Mouse (Mus musculus): Measurements from ENCODE around the gene Cnot3. TPM values are rescaled to one million over a fixed set of nuclear protein-coding genes. Genes with fewer than 3 reads are reported as not detected.

The Cnot3 gene
- polyA plus RNA-seq, 1 experiment, result 87.1 TPM

DNA sequence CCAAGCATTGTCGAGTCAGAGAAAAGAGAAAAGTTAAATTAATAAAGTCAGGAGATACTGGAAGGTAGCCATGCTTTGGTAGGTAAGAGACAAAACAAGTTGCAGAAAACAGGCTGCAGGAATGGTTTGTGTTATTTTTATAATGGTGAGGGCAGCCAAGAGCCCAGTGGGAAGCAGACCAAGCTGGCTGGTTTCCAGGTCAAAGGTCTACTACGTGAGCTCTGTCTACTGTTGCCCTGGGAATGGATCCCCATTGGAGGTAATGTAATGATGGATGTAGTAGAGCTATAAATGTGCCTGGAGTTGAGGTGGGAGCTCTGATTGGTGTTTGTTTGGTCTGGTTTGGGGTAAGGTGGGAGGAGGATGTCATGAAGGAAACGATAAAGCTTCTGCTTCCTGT, 36.0 kb upstream of the Cnot3 start:
- H3K79me3 ChIP-seq (ENCODE audit: low read depth), result no peaks in the 10 kb centered on the region
- no peak overlapping the region for H3ac ChIP-seq (ENCODE audit: control insufficient read depth, insufficient read length, low read depth)
- H3K36me3 ChIP-seq (ENCODE audit: control insufficient read depth, insufficient read depth), result no peaks in the 10 kb centered on the region
- no peak overlapping the region for H3K4me3 ChIP-seq (ENCODE audit: insufficient read depth, poor library complexity, severe bottlenecking)
- H3K79me2 ChIP-seq (ENCODE audit: control insufficient read depth, insufficient read depth), result no peaks in the 10 kb centered on the region
- TF ChIP-seq MAX (IDR thresholded peaks at IDR 0.05) (no peak), CTCF (IDR thresholded peaks at IDR 0.05; ENCODE audit: control insufficient read depth, insufficient read depth, insufficient read length) (no peak), MYOG (IDR thresholded peaks at IDR 0.05; ENCODE audit: control insufficient read depth, extremely low read depth, insufficient read length) (no peak), CEBPB (IDR thresholded peaks at IDR 0.05; ENCODE audit: low read depth) (no peak), FOSL1 (IDR thresholded peaks at IDR 0.05; ENCODE audit: insufficient read depth, low read length, poor library complexity, severe bottlenecking) (no peak), MYOD1 (IDR thresholded peaks at IDR 0.05; ENCODE audit: control insufficient read depth, insufficient read length, low read depth) (no peak), USF1 (IDR thresholded peaks at IDR 0.05; ENCODE audit: low read depth) (no peak)
- H3K27me3 ChIP-seq (ENCODE audit: control insufficient read depth, insufficient read depth, insufficient read length), result peaks cover 7% of the 10 kb centered on the region

- Histone ChIP-seq H3K36me3 (ENCODE audit: control insufficient read depth, insufficient read depth) (no peaks in the 10 kb centered on the region), H3K79me2 (ENCODE audit: control insufficient read depth, insufficient read depth) (no peaks in the 10 kb centered on the region), H3K27me3 (ENCODE audit: control insufficient read depth, insufficient read depth, insufficient read length) (peaks cover 10% of the 10 kb centered on the region), H3K4me3 (ENCODE audit: insufficient read depth, poor library complexity, severe bottlenecking) (no peak overlapping the region), H3ac (ENCODE audit: control insufficient read depth, insufficient read length, low read depth) (no peak overlapping the region), H3K79me3 (ENCODE audit: low read depth) (no peaks in the 10 kb centered on the region)
- no peak for TF ChIP-seq USF1 (IDR thresholded peaks at IDR 0.05; ENCODE audit: low read depth)
- TF ChIP-seq MAX (IDR thresholded peaks at IDR 0.05), result no peak
- TF ChIP-seq FOSL1 (IDR thresholded peaks at IDR 0.05; ENCODE audit: insufficient read depth, low read length, poor library complexity, severe bottlenecking), result no peak
- TF ChIP-seq MYOG (IDR thresholded peaks at IDR 0.05; ENCODE audit: control insufficient read depth, extremely low read depth, insufficient read length), result no peak
- TF ChIP-seq MYOD1 (IDR thresholded peaks at IDR 0.05; ENCODE audit: control insufficient read depth, insufficient read length, low read depth), result no peak
Observed at GRCm38 (mm10) chr7:3610437-3610836, 34.6 kb upstream of the Cnot3 start.

DNA sequence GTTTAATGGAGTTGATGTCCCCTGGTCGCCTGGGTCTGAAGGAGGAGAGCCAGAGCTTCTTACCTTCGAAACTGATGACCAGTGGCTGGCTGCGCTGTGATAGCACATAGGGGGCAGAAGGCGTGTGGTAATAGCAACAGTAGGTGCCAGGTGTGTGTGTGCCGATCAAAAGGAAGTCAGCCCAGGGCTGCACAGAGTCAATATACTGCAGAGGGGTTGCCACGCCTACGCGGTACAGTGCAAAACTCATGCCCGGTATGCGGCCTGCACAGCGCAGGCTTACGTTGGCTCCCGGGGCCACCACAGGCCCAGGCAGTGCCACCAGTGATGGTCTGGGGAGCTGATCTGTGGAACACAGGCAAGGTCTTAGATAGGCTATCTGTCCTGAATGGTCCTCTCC, 34.1 kb upstream of the Cnot3 start:
- H3K36me3 ChIP-seq (ENCODE audit: control insufficient read depth, insufficient read depth), result no peaks in the 10 kb centered on the region
- TF ChIP-seq USF1 (IDR thresholded peaks at IDR 0.05; ENCODE audit: low read depth) (no peak), MYOG (IDR thresholded peaks at IDR 0.05; ENCODE audit: control insufficient read depth, extremely low read depth, insufficient read length) (no peak), MAX (IDR thresholded peaks at IDR 0.05) (no peak), CEBPB (IDR thresholded peaks at IDR 0.05; ENCODE audit: low read depth) (no peak), FOSL1 (IDR thresholded peaks at IDR 0.05; ENCODE audit: insufficient read depth, low read length, poor library complexity, severe bottlenecking) (no peak), MYOD1 (IDR thresholded peaks at IDR 0.05; ENCODE audit: control insufficient read depth, insufficient read length, low read depth) (no peak), CTCF (IDR thresholded peaks at IDR 0.05; ENCODE audit: control insufficient read depth, insufficient read depth, insufficient read length) (no peak)
- H3K4me3 ChIP-seq (ENCODE audit: insufficient read depth, poor library complexity, severe bottlenecking), result no peak overlapping the region
- H3K79me3 ChIP-seq (ENCODE audit: low read depth), result no peaks in the 10 kb centered on the region
- H3K27me3 ChIP-seq (ENCODE audit: control insufficient read depth, insufficient read depth, insufficient read length), result peaks cover 13% of the 10 kb centered on the region
- no peak overlapping the region for H3ac ChIP-seq (ENCODE audit: control insufficient read depth, insufficient read length, low read depth)
- H3K79me2 ChIP-seq (ENCODE audit: control insufficient read depth, insufficient read depth), result no peaks in the 10 kb centered on the region

- peaks cover 2% of the 10 kb centered on the region for H3K79me3 ChIP-seq (ENCODE audit: low read depth)
- no peaks in the 10 kb centered on the region for H3K36me3 ChIP-seq (ENCODE audit: control insufficient read depth, insufficient read depth)
- H3K79me2 ChIP-seq (ENCODE audit: control insufficient read depth, insufficient read depth), result no peaks in the 10 kb centered on the region
- TF ChIP-seq CEBPB (IDR thresholded peaks at IDR 0.05; ENCODE audit: low read depth) (no peak), CTCF (IDR thresholded peaks at IDR 0.05; ENCODE audit: control insufficient read depth, insufficient read depth, insufficient read length) (no peak), MYOD1 (IDR thresholded peaks at IDR 0.05; ENCODE audit: control insufficient read depth, insufficient read length, low read depth) (no peak), MYOG (IDR thresholded peaks at IDR 0.05; ENCODE audit: control insufficient read depth, extremely low read depth, insufficient read length) (no peak), FOSL1 (IDR thresholded peaks at IDR 0.05; ENCODE audit: insufficient read depth, low read length, poor library complexity, severe bottlenecking) (no peak), USF1 (IDR thresholded peaks at IDR 0.05; ENCODE audit: low read depth) (no peak), MAX (IDR thresholded peaks at IDR 0.05) (no peak)
- H3K4me3 ChIP-seq (ENCODE audit: insufficient read depth, poor library complexity, severe bottlenecking), result no peak overlapping the region
- H3ac ChIP-seq (ENCODE audit: control insufficient read depth, insufficient read length, low read depth), result no peak overlapping the region
- peaks cover 13% of the 10 kb centered on the region for H3K27me3 ChIP-seq (ENCODE audit: control insufficient read depth, insufficient read depth, insufficient read length)
Observed at GRCm38 (mm10) chr7:3614021-3614420, 31.0 kb upstream of the Cnot3 start.

DNA sequence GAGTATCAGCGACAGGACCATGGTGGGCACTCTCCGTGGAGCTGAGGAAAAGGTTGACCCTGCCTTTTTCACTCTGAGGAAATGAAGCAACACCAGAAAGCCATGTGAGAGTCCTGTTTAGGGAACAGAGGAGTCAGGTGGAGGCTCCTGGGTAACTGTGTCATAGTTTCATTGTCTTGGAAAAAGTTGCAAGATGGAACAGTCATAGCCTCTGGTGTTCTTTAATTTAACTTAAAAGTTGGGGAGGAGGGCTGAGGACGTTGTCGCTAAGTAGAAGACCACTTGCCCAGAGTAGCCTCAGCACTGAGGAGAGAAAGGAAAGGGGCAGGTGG, 29.0 kb upstream of the Cnot3 start, which contains the start of gene Oscar:
TSS of gene Oscar (minus strand) at position 101 of the 332 bp plus-strand sequence.
- Histone ChIP-seq H3K27me3 (ENCODE audit: control insufficient read depth, insufficient read depth, insufficient read length) (peaks cover 9% of the 10 kb centered on the region), H3K36me3 (ENCODE audit: control insufficient read depth, insufficient read depth) (peaks cover 5% of the 10 kb centered on the region), H3K79me2 (ENCODE audit: control insufficient read depth, insufficient read depth) (no peaks in the 10 kb centered on the region), H3ac (ENCODE audit: control insufficient read depth, insufficient read length, low read depth) (no peak within 1 kb of the TSS), H3K79me3 (ENCODE audit: low read depth) (peaks cover 2% of the 10 kb centered on the region), H3K4me3 (ENCODE audit: insufficient read depth, poor library complexity, severe bottlenecking) (peak within 1 kb of the TSS; percentile 11)
- no peak for TF ChIP-seq CEBPB (IDR thresholded peaks at IDR 0.05; ENCODE audit: low read depth)
- no peak for TF ChIP-seq FOSL1 (IDR thresholded peaks at IDR 0.05; ENCODE audit: insufficient read depth, low read length, poor library complexity, severe bottlenecking)
- TF ChIP-seq CTCF (IDR thresholded peaks at IDR 0.05; ENCODE audit: control insufficient read depth, insufficient read depth, insufficient read length), result no peak

All from C2C12 (cell line).